ENCODE assay signal across 8 mouse cellular contexts in genomic region chr6:115853091-115853813, GRCm38 (mm10). TPM values are rescaled to one million over a fixed set of nuclear protein-coding genes. Genes with fewer than 3 reads are reported as not detected.
A peak's percentile ranks its signal among the peaks of the same experiment; 100 is the strongest.
DNase-seq lines count a peak whose midpoint lies in the region; ATAC-seq lines count a peak whose summit lies in the region.

TSS of gene Mbd4 (minus strand) at chr6:115853371.
TSS of gene Ift122 (plus strand) at chr6:115853470.

- 0 out of 2 replicates have a peak within 1 kb of the TSS, but pooled peaks have one; percentile 21 for H3K27ac ChIP-seq in brown adipose tissue, adult 24 weeks (replicated peaks; ENCODE audit: low read depth, low read length)
- peak within 1 kb of the TSS; percentile 92 for H3K27ac ChIP-seq in heart, embryonic 13.5 days (replicated peaks)
- H3K27ac ChIP-seq in liver, embryonic 12.5 days, result peak within 1 kb of the TSS; percentile 88
- H3K27ac ChIP-seq in stomach, embryonic 15.5 days, result peak within 1 kb of the TSS; percentile 90

- under 1% methylated on average over 51 of the region's 51 CpGs for WGBS in heart, embryonic 13.5 days
- WGBS in liver, embryonic 12.5 days (ENCODE audit: insufficient replicate concordance), result 1% methylated on average over 51 of the region's 51 CpGs
- WGBS in stomach, embryonic 15.5 days, result under 1% methylated on average over 51 of the region's 51 CpGs

- peak within 1 kb of the TSS; percentile 89 for H3K4me2 ChIP-seq in heart, embryonic 13.5 days
- peak within 1 kb of the TSS; percentile 84 for H3K4me2 ChIP-seq in liver, embryonic 12.5 days
- H3K4me2 ChIP-seq in stomach, embryonic 15.5 days, result peak within 1 kb of the TSS; percentile 71

- H3K27me3 ChIP-seq in heart, embryonic 13.5 days (replicated peaks), result no peaks in the 10 kb centered on the region
- no peaks in the 10 kb centered on the region for H3K27me3 ChIP-seq in liver, embryonic 12.5 days (replicated peaks)
- H3K27me3 ChIP-seq in stomach, embryonic 15.5 days (replicated peaks), result no peaks in the 10 kb centered on the region

- peak within 1 kb of the TSS; percentile 76 for H3K4me3 ChIP-seq in brown adipose tissue, adult 24 weeks (ENCODE audit: insufficient read depth, low read depth, low read length)
- peak within 1 kb of the TSS; percentile 64 for H3K4me3 ChIP-seq in heart, embryonic 13.5 days
- H3K4me3 ChIP-seq in liver, embryonic 12.5 days, result peak within 1 kb of the TSS; percentile 75
- peak within 1 kb of the TSS; percentile 67 for H3K4me3 ChIP-seq in stomach, embryonic 15.5 days (replicated peaks)

- peak; percentile 94 for ATAC-seq in heart, embryonic 13.5 days (ENCODE audit: extremely low read depth, insufficient number of reproducible peaks, low FRiP score, low TSS enrichment)
- peak; percentile 99 for ATAC-seq in liver, embryonic 12.5 days
- peak; percentile 98 for ATAC-seq in stomach, embryonic 15.5 days (ENCODE audit: insufficient read depth, low FRiP score, low read depth)

- H3K4me1 ChIP-seq in brown adipose tissue, adult 24 weeks (ENCODE audit: control insufficient read depth, insufficient read depth, insufficient read length, low read length), result no peaks in the 10 kb centered on the region
- H3K4me1 ChIP-seq in heart, embryonic 13.5 days, result peaks cover 53% of the 10 kb centered on the region
- H3K4me1 ChIP-seq in liver, embryonic 12.5 days, result peaks cover 26% of the 10 kb centered on the region
- H3K4me1 ChIP-seq in stomach, embryonic 15.5 days, result peaks cover 12% of the 10 kb centered on the region; the same call in 1 of the 2 replicates

- peak; percentile 99 for DNase-seq in CD4-positive, CD25-positive, alpha-beta regulatory T cell, adult 2 months (ENCODE audit: low read depth, low spot score)
- DNase-seq in fat pad, adult 2 months (ENCODE audit: extremely low read depth, low read depth, low spot score), result peak; percentile 82
- peak; percentile 99 for DNase-seq in kidney, postnatal 10 days
- DNase-seq in natural killer cell, adult 2 months (ENCODE audit: low spot score in 2 of 2), result peak; percentile 98 to 99

- H3K9ac ChIP-seq in heart, embryonic 13.5 days, result peak within 1 kb of the TSS; percentile 85
- peak within 1 kb of the TSS; percentile 72 for H3K9ac ChIP-seq in liver, embryonic 12.5 days
- peak within 1 kb of the TSS; percentile 53 for H3K9ac ChIP-seq in stomach, embryonic 15.5 days

- H3K9me3 ChIP-seq in heart, embryonic 13.5 days, result no peaks in the 10 kb centered on the region
- no peaks in the 10 kb centered on the region for H3K9me3 ChIP-seq in liver, embryonic 12.5 days (replicated peaks)
- no peaks in the 10 kb centered on the region for H3K9me3 ChIP-seq in stomach, embryonic 15.5 days

- peaks cover 18% of the 10 kb centered on the region for H3K36me3 ChIP-seq in heart, embryonic 13.5 days
- H3K36me3 ChIP-seq in liver, embryonic 12.5 days, result peaks cover 26% of the 10 kb centered on the region
- peaks cover 6% of the 10 kb centered on the region; the same call in 1 of the 2 replicates for H3K36me3 ChIP-seq in stomach, embryonic 15.5 days

RNA-seq across cellular contexts. Expression of gene Mbd4, which starts in this region (rescaled TPM):
- polyA plus RNA-seq in brown adipose tissue, adult 24 weeks (2012; ENCODE audit: insufficient read depth, insufficient read length, missing spikeins), result 0.48 and 1.0 TPM in 2 replicates
- 8.7 and 10.4 TPM in 2 replicates for polyA plus RNA-seq in heart, embryonic 13.5 days (2015; fragmentation: Nextera tagmentation; extraction: Ambion mirVana)
- polyA plus RNA-seq in liver, embryonic 12.5 days (2016; fragmentation: Nextera tagmentation; extraction: Ambion mirVana), result 14.5 and 16.2 TPM in 2 replicates
- polyA plus RNA-seq in stomach, embryonic 15.5 days (2015; fragmentation: Nextera tagmentation; extraction: Ambion mirVana), result 15.4 and 19.4 TPM in 2 replicates

RNA-seq across cellular contexts. Expression of gene Ift122, which starts in this region (rescaled TPM):
- 2.0 and 3.7 TPM in 2 replicates for polyA plus RNA-seq in brown adipose tissue, adult 24 weeks (2012; ENCODE audit: insufficient read depth, insufficient read length, missing spikeins)
- polyA plus RNA-seq in heart, embryonic 13.5 days (2015; fragmentation: Nextera tagmentation; extraction: Ambion mirVana), result 21.2 and 21.4 TPM in 2 replicates
- 4.8 and 5.3 TPM in 2 replicates for polyA plus RNA-seq in liver, embryonic 12.5 days (2016; fragmentation: Nextera tagmentation; extraction: Ambion mirVana)
- 18.8 and 18.9 TPM in 2 replicates for polyA plus RNA-seq in stomach, embryonic 15.5 days (2015; fragmentation: Nextera tagmentation; extraction: Ambion mirVana)

Comparison
In these comparisons a context has a peak if more than half of its experiments do, and no peak if none do; other contexts are left out.
1. Peak in every context shown above with its lines: DNase-seq, ATAC-seq, H3K4me3 ChIP-seq and H3K27ac ChIP-seq.
2. H3K27ac ChIP-seq: peak in every context shown above with its lines; median percentile 92 in heart, embryonic 13.5 days; 90 in stomach, embryonic 15.5 days; 88 in liver, embryonic 12.5 days; 21 in brown adipose tissue, adult 24 weeks.